Comparison of ENCODE assay signal across 9 mouse cellular contexts in genomic region chr16:38321452-38321935, GRCm38 (mm10). TPM values are rescaled to one million over a fixed set of nuclear protein-coding genes. Genes with fewer than 3 reads are reported as not detected.
DNase-seq lines count a peak whose midpoint lies in the region; ATAC-seq and TF ChIP-seq lines count a peak whose summit lies in the region.
"Had no signal": no experiment of that assay in that cellular context is flagged by ENCODE, and none has a peak within 500 bp of the region (broad histone marks: within the 10 kb centered on the region; RNA-seq: fewer than 3 reads in every experiment).

No protein-coding gene starts in this region.

- no peak for TF ChIP-seq EP300 in heart, adult 2 months (IDR thresholded peaks at IDR 0.05; ENCODE audit: insufficient read depth, low read depth, low read length)

- H3K27ac ChIP-seq in heart, adult 2 months = no peak overlapping the region
- no peak overlapping the region for H3K27ac ChIP-seq in intestine, embryonic 16.5 days (ENCODE audit: low read length)
- no peak overlapping the region for H3K27ac ChIP-seq in midbrain, embryonic 11.5 days (ENCODE audit: low read depth, low read length)

- H3K9me3 ChIP-seq in intestine, embryonic 16.5 days (ENCODE audit: control insufficient read depth, low read length) = no peaks in the 10 kb centered on the region
- H3K9me3 ChIP-seq in midbrain, embryonic 11.5 days (ENCODE audit: control insufficient read depth, low read length) = no peaks in the 10 kb centered on the region

- ATAC-seq in frontal cortex, adult (ENCODE audit: low TSS enrichment) = peak; percentile 98
- peak; percentile 53; the same call in 1 of the 2 replicates for ATAC-seq in intestine, embryonic 16.5 days
- peak; percentile 76 for ATAC-seq in midbrain, embryonic 11.5 days (ENCODE audit: low FRiP score)

- TF ChIP-seq CTCF in heart, adult 2 months (IDR thresholded peaks at IDR 0.05) = peak; percentile 71

- DNase-seq in heart, adult 2 months = peak; percentile 13 to 36
- DNase-seq in heart, postnatal 25 days (ENCODE audit: low spot score) = no peak
- peak; percentile 53 for DNase-seq in cerebellum, adult 8-10 months
- peak; percentile 36 to 60 for DNase-seq in left cerebral cortex, postnatal 36 days (ENCODE audit: low spot score in 2 of 2)
- DNase-seq in midbrain, embryonic 11.5 days (ENCODE audit: low spot score, missing footprints) = peak; percentile 89
- DNase-seq in spleen, postnatal 10 days (ENCODE audit: low spot score in 2 of 2) = peak; percentile 9 to 70

- no peaks in the 10 kb centered on the region for H3K4me1 ChIP-seq in heart, adult 2 months (ENCODE audit: control insufficient read depth, insufficient read depth, low read length)
- no peaks in the 10 kb centered on the region for H3K4me1 ChIP-seq in intestine, embryonic 16.5 days (ENCODE audit: control insufficient read depth, insufficient read depth, low read length)
- no peaks in the 10 kb centered on the region for H3K4me1 ChIP-seq in midbrain, embryonic 11.5 days (ENCODE audit: control insufficient read depth, insufficient read depth, low read length)

- intact Hi-C loops in heart, adult 2 months (cut with DNase I) = no loop called here
- intact Hi-C loops in heart, postnatal 25 days (cut with DNase I) = loop anchor here (1.0 kb wide), 1 partner anchor 185 kb away; no protein-coding TSS in a partner anchor
- intact Hi-C loops in left cerebral cortex, postnatal 36 days (cut with DNase I) = no loop called here

- no peak overlapping the region for H3K4me2 ChIP-seq in intestine, embryonic 16.5 days (ENCODE audit: low read depth, low read length)
- peak overlapping the region; percentile 37 for H3K4me2 ChIP-seq in midbrain, embryonic 11.5 days

- WGBS in heart, adult 2 months = 37% methylated on average over 17 of the region's 17 CpGs
- WGBS in intestine, embryonic 16.5 days = 29% methylated on average over 17 of the region's 17 CpGs
- 23% methylated on average over 17 of the region's 17 CpGs for WGBS in midbrain, embryonic 11.5 days

- no peaks in the 10 kb centered on the region for H3K36me3 ChIP-seq in heart, adult 2 months (ENCODE audit: control insufficient read depth, insufficient read depth, low read length)
- H3K36me3 ChIP-seq in intestine, embryonic 16.5 days (ENCODE audit: control insufficient read depth, insufficient read depth, low read length) = no peaks in the 10 kb centered on the region
- H3K36me3 ChIP-seq in midbrain, embryonic 11.5 days (ENCODE audit: control insufficient read depth, insufficient read depth, low read length) = no peaks in the 10 kb centered on the region

- H3K4me3 ChIP-seq in heart, adult 2 months = no peak overlapping the region
- H3K4me3 ChIP-seq in intestine, embryonic 16.5 days (ENCODE audit: low read length) = no peak overlapping the region
- H3K4me3 ChIP-seq in midbrain, embryonic 11.5 days (ENCODE audit: low read depth, low read length) = peak overlapping the region; percentile 2; the same call in 1 of the 2 replicates

- H3K79me2 ChIP-seq in heart, adult 2 months (replicated peaks; ENCODE audit: control insufficient read depth, insufficient read depth, low read length) = no peaks in the 10 kb centered on the region; the same call in 1 of the 2 replicates

- H3K27me3 ChIP-seq in heart, adult 2 months (ENCODE audit: control insufficient read depth, insufficient read depth, low read length) = no peaks in the 10 kb centered on the region
- no peaks in the 10 kb centered on the region for H3K27me3 ChIP-seq in intestine, embryonic 16.5 days (replicated peaks; ENCODE audit: control insufficient read depth, insufficient read depth, low read length)
- no peaks in the 10 kb centered on the region for H3K27me3 ChIP-seq in midbrain, embryonic 11.5 days (ENCODE audit: control insufficient read depth, insufficient read depth, low read length)

- no peak for TF ChIP-seq POLR2A in heart, adult 2 months (IDR thresholded peaks at IDR 0.05; ENCODE audit: insufficient read depth, low read depth, low read length)

- no peak overlapping the region for H3K9ac ChIP-seq in heart, adult 2 months (ENCODE audit: low read depth, low read length)
- H3K9ac ChIP-seq in intestine, embryonic 16.5 days (ENCODE audit: low read depth, low read length) = no peak overlapping the region
- H3K9ac ChIP-seq in midbrain, embryonic 11.5 days (ENCODE audit: low read length) = peak overlapping the region; percentile 49; the same call in 1 of the 2 replicates

RNA-seq across cellular contexts. Expression of gene Maats1, which starts 20.4 kb away (rescaled TPM):
- total RNA-seq in heart, adult 2 months (2021) = not detected
- 0.20 TPM in 1 of 2 replicates, not detected in the other for polyA plus RNA-seq in heart, adult 2 months (2012; rRNA removed)
- not detected for total RNA-seq in heart, postnatal 25 days (2021)
- 0.18 and 0.31 TPM in 2 replicates for polyA plus RNA-seq in intestine, embryonic 16.5 days (2015; fragmentation: Nextera tagmentation; extraction: Ambion mirVana)
- total RNA-seq in left cerebral cortex, postnatal 36 days (2021) = 1 to 10 TPM; 1.2 to 1.5 TPM
- polyA plus RNA-seq in midbrain, embryonic 11.5 days (2014; fragmentation: Nextera tagmentation; extraction: Ambion mirVana) = 0.32 and 0.60 TPM in 2 replicates
- polyA plus RNA-seq: stomach, embryonic 14.5 days had no signal

RNA-seq across cellular contexts. Expression of gene Cox17, which starts 25.3 kb away (rescaled TPM):
- total RNA-seq in heart, adult 2 months (2021) = 100 to 1,000 TPM; 295 to 358 TPM
- polyA plus RNA-seq in heart, adult 2 months (2012; rRNA removed) = 190 and 221 TPM in 2 replicates
- total RNA-seq in heart, postnatal 25 days (2021) = 100 to 1,000 TPM; 261 to 277 TPM
- 223 and 249 TPM in 2 replicates for polyA plus RNA-seq in intestine, embryonic 16.5 days (2015; fragmentation: Nextera tagmentation; extraction: Ambion mirVana)
- 100 to 1,000 TPM; 124 TPM for total RNA-seq in left cerebral cortex, postnatal 36 days (2021)
- polyA plus RNA-seq in midbrain, embryonic 11.5 days (2014; fragmentation: Nextera tagmentation; extraction: Ambion mirVana) = 122 and 124 TPM in 2 replicates

RNA-seq across cellular contexts. Expression of gene Gm21987, which starts 25.3 kb away (rescaled TPM):
- total RNA-seq in heart, adult 2 months (2021) = not detected
- not detected in 2 replicates for polyA plus RNA-seq in heart, adult 2 months (2012; rRNA removed)
- not detected for total RNA-seq in heart, postnatal 25 days (2021)
- 0.54 and 1.6 TPM in 2 replicates for polyA plus RNA-seq in intestine, embryonic 16.5 days (2015; fragmentation: Nextera tagmentation; extraction: Ambion mirVana)
- not detected for total RNA-seq in left cerebral cortex, postnatal 36 days (2021)
- not detected in 2 replicates for polyA plus RNA-seq in midbrain, embryonic 11.5 days (2014; fragmentation: Nextera tagmentation; extraction: Ambion mirVana)
- polyA plus RNA-seq: stomach, embryonic 14.5 days had no signal

RNA-seq across cellular contexts. Expression of gene Nr1i2, which starts 26.9 kb away (rescaled TPM):
- not detected for total RNA-seq in heart, adult 2 months (2021)
- polyA plus RNA-seq in heart, adult 2 months (2012; rRNA removed) = 0.15 TPM in 1 of 2 replicates, not detected in the other
- not detected for total RNA-seq in heart, postnatal 25 days (2021)
- 17.4 and 17.9 TPM in 2 replicates for polyA plus RNA-seq in intestine, embryonic 16.5 days (2015; fragmentation: Nextera tagmentation; extraction: Ambion mirVana)
- not detected for total RNA-seq in left cerebral cortex, postnatal 36 days (2021)
- not detected in 2 replicates for polyA plus RNA-seq in midbrain, embryonic 11.5 days (2014; fragmentation: Nextera tagmentation; extraction: Ambion mirVana)

RNA-seq across cellular contexts. Expression of gene Popdc2, which starts 40.5 kb away (rescaled TPM):
- total RNA-seq in heart, adult 2 months (2021) = 100 to 1,000 TPM; 462 to 476 TPM
- 695 and 745 TPM in 2 replicates for polyA plus RNA-seq in heart, adult 2 months (2012; rRNA removed)
- total RNA-seq in heart, postnatal 25 days (2021) = 100 to 1,000 TPM; 481 to 520 TPM
- 15.0 and 20.2 TPM in 2 replicates for polyA plus RNA-seq in intestine, embryonic 16.5 days (2015; fragmentation: Nextera tagmentation; extraction: Ambion mirVana)
- total RNA-seq in left cerebral cortex, postnatal 36 days (2021) = under 1 TPM; 0.47 to 0.77 TPM
- 0.59 and 2.1 TPM in 2 replicates for polyA plus RNA-seq in midbrain, embryonic 11.5 days (2014; fragmentation: Nextera tagmentation; extraction: Ambion mirVana)
